Mouse (Mus musculus) natural killer cell, adult 2 months (primary cell): ENCODE data around the gene Cfd.

Experiments used
- DNase-seq, 2 experiments: peaks; one replicate each; pipeline ENCODE4 v3.0.0; 2022; ENCODE audit warnings: low spot score in 2 of 2

Cfd gene

GRCm38 (mm10) chr10:79918231-79919078 lies 27.8 kb downstream of the Cfd start:
- no peak for DNase-seq

- no peak for DNase-seq
Observed at GRCm38 (mm10) chr10:79919251-79919849, 28.7 kb downstream of the Cfd start.

- no peak for DNase-seq
Observed at GRCm38 (mm10) chr10:79920056-79920890, 29.6 kb downstream of the Cfd start.

GRCm38 (mm10) chr10:79920958-79921535 lies 30.4 kb downstream of the Cfd start, which contains the start of gene R3hdm4:
Gene R3hdm4 (minus strand): TSS chr10:79921208.
- DNase-seq: no peak

GRCm38 (mm10) chr10:79921572-79921971 lies 30.9 kb downstream of the Cfd start:
- DNase-seq: no peak

GRCm38 (mm10) chr10:79924998-79925784 lies 34.5 kb downstream of the Cfd start:
- peak; percentile 91 to 94 for DNase-seq

- DNase-seq: peak; percentile 26 to 47
Observed at GRCm38 (mm10) chr10:79925785-79926490, 35.3 kb downstream of the Cfd start.

- DNase-seq: peak; percentile 82 to 87
Observed at GRCm38 (mm10) chr10:79926491-79927323, 36.1 kb downstream of the Cfd start, which contains the start of gene Arid3a. Gene Arid3a (plus strand): TSS chr10:79927043.

- peak; percentile 46 to 51 for DNase-seq
Observed at GRCm38 (mm10) chr10:79927324-79928029, 36.8 kb downstream of the Cfd start.

GRCm38 (mm10) chr10:79928030-79928694 lies 37.5 kb downstream of the Cfd start:
- peak; percentile 24 to 34 for DNase-seq

GRCm38 (mm10) chr10:79928907-79929701 lies 38.5 kb downstream of the Cfd start:
- no peak for DNase-seq

- DNase-seq: no peak
Observed at GRCm38 (mm10) chr10:79929967-79930825, 39.5 kb downstream of the Cfd start.

- no peak for DNase-seq
Observed at GRCm38 (mm10) chr10:79930826-79931186, 40.2 kb downstream of the Cfd start.

- DNase-seq: no peak
Observed at GRCm38 (mm10) chr10:79931797-79932196, 41.1 kb downstream of the Cfd start.

GRCm38 (mm10) chr10:79932736-79933135 lies 42.1 kb downstream of the Cfd start:
- no peak for DNase-seq

- peak; percentile 67 to 76 for DNase-seq
Observed at GRCm38 (mm10) chr10:79933145-79933679, 42.6 kb downstream of the Cfd start.
